Mouse (Mus musculus): Measurements from ENCODE around the gene Rtbdn. TPM values are rescaled to one million over a fixed set of nuclear protein-coding genes. Genes with fewer than 3 reads are reported as not detected.
A peak's percentile ranks its signal among the peaks of the same experiment; 100 is the strongest.

Gene Rtbdn
- total RNA-seq, 1 experiment from 2014 or later: not detected

DNA sequence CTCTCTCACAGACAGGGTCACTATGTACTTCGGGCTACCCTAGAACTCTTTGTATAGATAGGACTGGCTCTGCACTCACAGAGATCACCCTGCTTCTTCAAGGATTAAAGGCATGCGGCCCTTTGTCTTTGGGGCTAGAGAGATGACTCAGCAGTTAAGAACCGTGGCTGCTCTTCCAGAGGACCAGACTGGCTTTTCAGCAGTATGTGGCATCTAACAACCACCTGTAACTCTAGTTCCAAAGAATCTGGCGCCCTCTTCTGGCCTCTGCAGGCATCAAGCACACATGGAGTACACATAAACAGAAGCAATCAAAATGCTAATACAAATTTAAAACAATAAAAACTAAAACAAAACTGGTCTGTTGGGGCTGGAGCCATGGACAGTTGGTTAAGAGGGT is 32.8 kb upstream of the Rtbdn start:
- ATAC-seq (replicated peaks in 1 of 2; ENCODE audit: insufficient read depth in 1 of 2, low FRiP score in 2 of 2, low TSS enrichment in 1 of 2, low read depth in 1 of 2, poor library complexity in 2 of 2, severe bottlenecking in 2 of 2): peak in 1 of 2 experiments; percentile 26; a peak in 1 of 4 replicates

- ATAC-seq (replicated peaks in 1 of 2; ENCODE audit: insufficient read depth in 1 of 2, low FRiP score in 2 of 2, low TSS enrichment in 1 of 2, low read depth in 1 of 2, poor library complexity in 2 of 2, severe bottlenecking in 2 of 2): no peak
Measured at GRCm38 (mm10) chr8:84915269-84915668, 31.5 kb upstream of the Rtbdn start.

GRCm38 (mm10) chr8:84917781-84918180 is 29.0 kb upstream of the Rtbdn start:
- no peak for ATAC-seq (replicated peaks in 1 of 2; ENCODE audit: insufficient read depth in 1 of 2, low FRiP score in 2 of 2, low TSS enrichment in 1 of 2, low read depth in 1 of 2, poor library complexity in 2 of 2, severe bottlenecking in 2 of 2)

DNA sequence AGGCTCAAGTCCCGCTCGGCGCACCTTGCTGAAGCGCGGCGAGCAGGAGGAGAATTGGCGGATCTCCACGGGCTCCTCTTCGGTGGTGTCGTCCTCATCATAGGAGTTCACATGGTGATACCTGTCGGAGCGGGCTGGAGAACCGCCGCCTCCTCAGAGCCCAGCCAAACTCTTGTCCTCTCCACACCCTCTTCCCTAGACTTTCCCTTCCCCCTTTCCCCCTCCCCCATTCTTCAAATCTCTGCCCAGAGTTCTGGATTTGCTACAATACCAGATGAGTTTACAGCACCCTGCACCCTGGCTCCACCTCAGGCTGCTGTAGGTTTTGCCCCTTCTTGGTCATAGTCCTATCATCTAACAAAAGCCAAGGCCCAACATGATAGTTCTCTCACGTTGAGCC is 28.1 kb upstream of the Rtbdn start:
- ATAC-seq (replicated peaks in 1 of 2; ENCODE audit: insufficient read depth in 1 of 2, low FRiP score in 2 of 2, low TSS enrichment in 1 of 2, low read depth in 1 of 2, poor library complexity in 2 of 2, severe bottlenecking in 2 of 2): no peak

DNA sequence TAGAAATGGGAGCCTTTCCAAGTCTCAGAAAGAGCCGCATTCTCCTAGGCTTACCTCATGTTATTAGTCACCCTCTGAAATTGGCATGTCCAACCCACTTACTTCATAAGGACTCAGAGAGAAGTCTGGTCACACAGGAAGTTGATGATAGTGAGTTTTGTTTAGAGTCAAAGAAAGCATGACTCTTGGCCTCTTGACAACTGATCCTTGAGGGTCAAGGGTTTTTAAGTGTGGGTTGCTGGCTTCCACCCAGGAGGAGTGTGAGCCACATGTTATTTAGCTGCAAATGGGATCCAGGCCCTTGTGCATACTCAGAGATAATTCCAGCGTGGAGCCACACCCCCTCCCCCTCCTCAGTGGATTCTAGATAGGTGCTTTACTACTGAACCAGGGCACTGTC is 25.2 kb upstream of the Rtbdn start:
- no peak for ATAC-seq (replicated peaks in 1 of 2; ENCODE audit: insufficient read depth in 1 of 2, low FRiP score in 2 of 2, low TSS enrichment in 1 of 2, low read depth in 1 of 2, poor library complexity in 2 of 2, severe bottlenecking in 2 of 2)

DNA sequence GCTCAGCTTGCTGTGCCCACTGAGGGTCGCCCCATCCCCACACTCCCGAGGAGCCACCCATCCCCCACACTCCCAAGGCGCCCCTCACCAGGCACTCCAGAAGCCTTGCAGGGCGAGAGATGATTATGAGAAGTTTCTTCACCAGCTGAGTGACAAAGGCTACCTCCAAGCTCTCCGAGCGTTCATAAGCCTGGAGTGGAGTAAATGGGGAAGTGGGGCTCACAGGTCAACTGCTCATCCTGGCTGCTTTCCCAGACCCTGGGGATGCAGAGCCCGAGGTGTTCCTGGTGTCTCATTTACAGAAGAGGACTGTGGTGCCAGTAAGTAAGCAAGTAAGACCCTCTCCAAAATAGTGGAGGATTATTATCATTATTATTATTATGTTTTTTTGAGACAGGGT is 21.2 kb upstream of the Rtbdn start:
- peak; percentile 44 to 50; a peak in 2 of 4 replicates for ATAC-seq (replicated peaks in 1 of 2; ENCODE audit: insufficient read depth in 1 of 2, low FRiP score in 2 of 2, low TSS enrichment in 1 of 2, low read depth in 1 of 2, poor library complexity in 2 of 2, severe bottlenecking in 2 of 2)

- ATAC-seq (replicated peaks in 1 of 2; ENCODE audit: insufficient read depth in 1 of 2, low FRiP score in 2 of 2, low TSS enrichment in 1 of 2, low read depth in 1 of 2, poor library complexity in 2 of 2, severe bottlenecking in 2 of 2): no peak
Measured at GRCm38 (mm10) chr8:84927513-84927912, 19.3 kb upstream of the Rtbdn start.

GRCm38 (mm10) chr8:84928456-84929306 is 18.1 kb upstream of the Rtbdn start:
- ATAC-seq (replicated peaks in 1 of 2; ENCODE audit: insufficient read depth in 1 of 2, low FRiP score in 2 of 2, low TSS enrichment in 1 of 2, low read depth in 1 of 2, poor library complexity in 2 of 2, severe bottlenecking in 2 of 2): peak; percentile 69 to 77; a peak in 3 of 4 replicates

DNA sequence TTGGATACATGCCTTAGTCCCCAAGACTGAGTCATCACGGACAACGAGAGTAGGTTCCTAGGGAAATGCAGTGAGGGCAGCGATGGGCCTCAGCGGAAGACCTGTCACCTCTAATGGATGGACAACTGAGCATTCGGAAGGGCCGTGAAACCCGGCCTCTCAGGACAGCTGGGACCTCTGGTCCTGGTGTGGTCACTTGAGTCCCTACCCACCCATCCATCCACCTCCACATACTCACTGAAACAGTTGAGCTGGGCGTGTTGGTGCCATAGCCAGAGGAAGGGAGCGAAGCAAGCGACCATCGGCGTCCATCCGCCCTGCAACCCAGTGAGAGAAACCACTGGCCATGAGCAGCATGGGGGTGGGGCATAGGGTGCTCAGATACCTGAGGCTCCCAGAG is 16.2 kb upstream of the Rtbdn start:
- ATAC-seq (replicated peaks in 1 of 2; ENCODE audit: insufficient read depth in 1 of 2, low FRiP score in 2 of 2, low TSS enrichment in 1 of 2, low read depth in 1 of 2, poor library complexity in 2 of 2, severe bottlenecking in 2 of 2): no peak

- no peak for ATAC-seq (replicated peaks in 1 of 2; ENCODE audit: insufficient read depth in 1 of 2, low FRiP score in 2 of 2, low TSS enrichment in 1 of 2, low read depth in 1 of 2, poor library complexity in 2 of 2, severe bottlenecking in 2 of 2)
Measured at GRCm38 (mm10) chr8:84933767-84934559, 12.8 kb upstream of the Rtbdn start.

GRCm38 (mm10) chr8:84934860-84935259 is 11.9 kb upstream of the Rtbdn start:
- ATAC-seq (replicated peaks in 1 of 2; ENCODE audit: insufficient read depth in 1 of 2, low FRiP score in 2 of 2, low TSS enrichment in 1 of 2, low read depth in 1 of 2, poor library complexity in 2 of 2, severe bottlenecking in 2 of 2): no peak

DNA sequence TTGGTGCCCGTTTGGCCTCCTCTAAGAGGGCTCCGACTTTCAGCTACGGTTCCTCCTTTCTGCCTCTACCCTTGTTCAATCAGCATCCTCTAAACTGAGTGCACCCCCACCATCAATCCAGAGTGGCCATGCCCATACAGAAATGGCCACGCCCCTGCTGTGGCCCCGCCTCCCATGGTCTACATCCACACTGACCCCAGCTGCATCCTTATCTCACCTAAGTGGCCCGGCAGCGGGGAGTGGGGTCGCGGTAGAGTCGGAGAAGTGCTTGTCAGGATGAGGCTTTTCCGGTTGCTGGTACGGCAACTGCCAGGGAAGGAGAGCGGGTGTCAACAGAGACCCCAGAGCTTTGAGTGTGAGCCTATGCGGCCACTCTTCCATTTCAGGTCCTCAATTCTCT is 11.3 kb upstream of the Rtbdn start:
- ATAC-seq (replicated peaks in 1 of 2; ENCODE audit: insufficient read depth in 1 of 2, low FRiP score in 2 of 2, low TSS enrichment in 1 of 2, low read depth in 1 of 2, poor library complexity in 2 of 2, severe bottlenecking in 2 of 2): 0 out of 4 replicates have a peak, but pooled peaks of 1 of the 2 experiments have one; percentile 6

DNA sequence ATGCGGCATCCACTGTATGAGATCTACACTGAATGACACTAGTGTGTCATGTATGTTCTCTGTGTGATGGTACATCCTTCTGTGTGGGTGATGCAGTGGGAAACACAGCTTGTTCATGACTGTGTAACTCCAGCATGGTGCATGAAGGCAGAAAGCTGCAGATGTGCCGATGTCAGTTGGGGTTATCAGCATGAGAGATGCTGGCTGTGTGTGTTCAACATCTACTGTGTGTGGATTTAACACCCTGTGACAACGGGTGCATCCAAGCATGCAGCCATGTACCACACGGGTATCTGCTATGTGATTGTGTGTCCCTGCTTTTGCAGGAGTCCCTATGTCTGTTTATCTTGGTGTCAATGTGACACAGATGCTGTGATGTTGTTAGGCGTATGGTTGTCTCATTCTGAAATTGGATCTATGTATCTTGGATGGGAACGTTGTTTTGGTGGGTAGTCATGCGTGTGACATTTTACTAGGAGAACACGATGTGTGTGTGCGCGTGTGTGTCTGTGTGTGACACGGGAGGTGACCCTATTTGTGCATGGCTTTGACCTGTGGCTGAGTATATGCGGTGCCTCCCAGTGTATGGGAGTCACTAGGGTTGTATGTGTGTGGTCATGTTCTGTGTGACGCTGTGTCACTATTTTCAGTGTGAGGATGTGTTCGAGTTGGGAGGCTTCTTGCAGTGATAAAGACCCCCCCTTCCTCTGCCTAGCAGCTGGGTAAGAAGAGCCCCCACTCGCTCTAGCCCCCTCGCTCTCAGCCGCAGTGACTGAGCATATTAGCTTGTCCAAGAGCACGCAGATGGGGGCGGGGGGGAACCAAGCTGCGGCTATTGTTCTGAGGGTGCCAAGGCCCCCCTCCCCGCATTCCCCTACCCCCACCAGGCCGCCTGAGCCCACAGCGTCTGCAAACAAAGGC is 10.5 kb upstream of the Rtbdn start:
- no peak for ATAC-seq (replicated peaks in 1 of 2; ENCODE audit: insufficient read depth in 1 of 2, low FRiP score in 2 of 2, low TSS enrichment in 1 of 2, low read depth in 1 of 2, poor library complexity in 2 of 2, severe bottlenecking in 2 of 2)

DNA sequence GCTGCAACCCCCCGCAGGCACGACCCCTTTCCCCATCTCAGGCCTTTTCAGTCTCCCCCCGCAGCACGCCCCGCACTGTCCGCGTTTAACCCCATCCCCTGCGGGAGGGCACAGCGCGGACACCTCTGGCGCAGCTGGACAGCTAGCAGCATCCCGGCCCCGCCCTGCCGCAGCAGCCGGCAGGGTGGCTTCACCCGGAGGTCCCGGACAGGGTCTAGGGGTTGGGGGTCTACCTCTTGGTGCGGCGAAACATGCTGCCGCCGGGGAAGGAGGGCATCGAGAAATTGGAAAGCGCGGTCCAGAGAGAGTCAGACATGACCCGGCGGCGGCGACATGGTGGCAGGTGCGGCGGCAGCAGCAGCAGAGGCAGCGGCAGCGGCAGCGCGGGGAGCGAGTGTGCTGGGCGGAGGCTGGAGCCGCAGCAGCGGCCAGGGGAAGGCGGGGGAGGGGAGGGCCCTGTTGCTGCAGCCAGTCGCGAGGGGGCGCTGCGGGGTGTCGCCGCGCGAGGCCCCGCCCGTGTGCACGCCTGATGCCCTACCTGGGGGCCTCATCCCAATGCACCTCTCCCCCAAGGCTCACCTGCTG is 9.7 kb upstream of the Rtbdn start, which contains the start of gene Mast1:
Gene Mast1, minus strand, starts transcription at position 398 of the 585 bp plus-strand sequence.
- ATAC-seq (replicated peaks in 1 of 2; ENCODE audit: insufficient read depth in 1 of 2, low FRiP score in 2 of 2, low TSS enrichment in 1 of 2, low read depth in 1 of 2, poor library complexity in 2 of 2, severe bottlenecking in 2 of 2): peak; percentile 72 to 74

DNA sequence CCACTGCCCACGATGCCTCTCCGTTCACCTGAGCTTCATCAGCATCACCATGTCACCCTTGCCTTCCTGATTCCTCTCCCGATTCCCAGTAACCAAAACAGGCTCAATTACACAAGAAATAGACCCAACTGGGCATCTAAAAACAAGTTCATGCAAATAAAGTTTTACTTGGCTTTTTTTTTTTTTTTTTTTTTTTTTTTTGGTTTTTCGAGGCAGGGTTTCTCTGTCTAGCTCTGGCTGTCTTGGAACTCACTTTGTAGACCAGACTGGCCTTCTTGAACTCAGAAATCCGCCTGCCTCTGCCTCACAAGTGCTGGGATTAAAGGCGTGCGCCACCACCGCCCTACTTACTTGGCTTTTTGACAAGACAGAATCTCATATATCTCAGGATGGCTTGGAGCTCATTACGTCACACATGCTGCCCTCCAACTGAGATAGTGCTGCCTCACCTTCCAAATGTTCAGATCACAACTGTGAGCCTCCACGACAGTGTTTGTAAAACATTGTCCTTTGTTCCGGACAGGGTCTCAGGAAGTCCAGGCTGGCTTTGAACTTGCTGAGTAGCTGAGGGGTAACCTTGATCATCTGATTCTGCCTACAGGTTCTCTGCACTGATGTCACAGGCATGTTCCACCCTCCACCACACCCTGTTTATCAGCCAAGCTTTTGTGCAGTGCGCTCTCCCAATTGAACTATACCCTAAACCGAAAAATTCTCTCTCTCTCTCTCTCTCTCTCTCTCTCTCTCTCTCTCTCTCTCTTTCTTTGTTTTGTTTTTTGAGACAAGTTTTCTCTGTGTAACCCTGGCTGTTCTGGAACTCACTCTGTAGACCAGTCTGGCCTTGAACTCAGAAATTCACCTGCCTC is 8.9 kb upstream of the Rtbdn start:
- no peak for ATAC-seq (replicated peaks in 1 of 2; ENCODE audit: insufficient read depth in 1 of 2, low FRiP score in 2 of 2, low TSS enrichment in 1 of 2, low read depth in 1 of 2, poor library complexity in 2 of 2, severe bottlenecking in 2 of 2)

DNA sequence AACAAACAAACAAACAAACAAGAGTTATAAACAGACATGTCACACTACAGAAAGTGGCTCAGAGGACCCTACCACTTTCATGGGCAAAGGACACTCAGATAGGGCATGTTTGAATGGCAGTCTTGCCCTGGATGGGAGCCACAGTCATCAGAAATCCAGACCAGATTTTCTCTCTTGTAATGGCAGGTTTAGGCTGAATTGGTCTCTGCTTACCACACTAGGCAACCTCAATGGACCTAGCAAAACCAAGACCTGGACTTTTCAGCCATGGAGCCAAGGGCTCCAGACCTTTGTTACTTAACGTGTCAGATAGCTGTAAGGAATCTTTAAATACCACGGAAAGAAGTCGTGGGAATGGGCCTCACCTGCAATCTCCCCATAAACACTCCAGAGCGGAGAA is 3.1 kb upstream of the Rtbdn start:
- no peak for ATAC-seq (replicated peaks in 1 of 2; ENCODE audit: insufficient read depth in 1 of 2, low FRiP score in 2 of 2, low TSS enrichment in 1 of 2, low read depth in 1 of 2, poor library complexity in 2 of 2, severe bottlenecking in 2 of 2)
